Mouse (Mus musculus) cortical plate, adult 2 months (tissue): Measurements from ENCODE around the gene Acot7. TPM values are rescaled to one million over a fixed set of nuclear protein-coding genes. Genes with fewer than 3 reads are reported as not detected.
A peak's percentile ranks its signal among the peaks of the same experiment; 100 is the strongest.

Experiments used
- H3K27ac ChIP-seq: fragments of 200-500 bp; 2 replicates; pipeline ENCODE4 v1.5.1; 2012; ENCODE audit warnings: low read length, control low read depth, inconsistent platforms; ENCODE audit not compliant: insufficient read depth
- H3K4me1 ChIP-seq: fragments of 200-500 bp; 2 replicates; pipeline ENCODE4 v1.6.1; 2011; ENCODE audit warnings: low read length; ENCODE audit not compliant: control insufficient read depth, insufficient read depth
- H3K4me3 ChIP-seq: fragments of 200-500 bp; 2 replicates; pipeline ENCODE4 v1.5.1; 2011; ENCODE audit warnings: mild to moderate bottlenecking, low read length, control low read depth; ENCODE audit not compliant: insufficient read depth
- CTCF ChIP-seq: fragments of 200-500 bp; IDR thresholded peaks from 2 replicates; pipeline ENCODE4 v1.5.1; 2011; ENCODE audit warnings: mild to moderate bottlenecking, control low read depth, low read length; ENCODE audit not compliant: insufficient read depth; ENCODE audit errors: extremely low read depth
- POLR2A ChIP-seq: fragments of 200-500 bp; IDR thresholded peaks from 2 replicates; pipeline ENCODE4 v1.6.1; 2011; ENCODE audit warnings: mild to moderate bottlenecking, low read length, control low read depth; ENCODE audit not compliant: insufficient read depth; ENCODE audit errors: extremely low read depth
- polyA plus RNA-seq: library from polyadenylated mRNA; depleted of rRNA; stranded (reverse); fragments of >200 nt; gene quantifications from 2 replicates; pipeline ENCODE4 v1.2.3, GENCODE M21; 2012

Gene Acot7
- polyA plus RNA-seq, 1 experiment: 333 TPM

DNA sequence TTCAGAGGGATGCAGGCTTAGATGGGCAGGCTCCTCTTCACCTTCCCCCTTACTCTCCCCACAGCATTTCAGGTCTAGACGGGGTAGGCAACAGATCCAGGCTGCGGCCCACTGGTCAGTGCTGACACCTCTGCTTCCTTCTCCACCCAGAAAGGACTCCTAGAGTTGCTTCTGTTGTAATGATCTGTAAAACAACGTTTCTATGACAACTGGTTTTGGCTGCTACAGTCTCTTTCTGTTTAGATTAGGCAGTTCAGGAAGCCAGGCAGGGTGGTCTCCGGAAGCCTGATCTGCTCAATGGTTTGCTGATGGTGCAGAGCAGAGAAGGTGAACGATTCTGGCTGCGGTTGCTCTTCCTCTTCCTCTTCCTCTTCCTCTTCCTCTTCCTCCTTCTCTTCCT lies 23.6 kb downstream of the Acot7 start:
- H3K4me3 ChIP-seq: no peak overlapping the region
- TF ChIP-seq CTCF (no peak), POLR2A (no peak)
- H3K27ac ChIP-seq: 0 out of 2 replicates have a peak overlapping the region, but pooled peaks have one; percentile 22
- peaks cover 15% of the 10 kb centered on the region for H3K4me1 ChIP-seq

DNA sequence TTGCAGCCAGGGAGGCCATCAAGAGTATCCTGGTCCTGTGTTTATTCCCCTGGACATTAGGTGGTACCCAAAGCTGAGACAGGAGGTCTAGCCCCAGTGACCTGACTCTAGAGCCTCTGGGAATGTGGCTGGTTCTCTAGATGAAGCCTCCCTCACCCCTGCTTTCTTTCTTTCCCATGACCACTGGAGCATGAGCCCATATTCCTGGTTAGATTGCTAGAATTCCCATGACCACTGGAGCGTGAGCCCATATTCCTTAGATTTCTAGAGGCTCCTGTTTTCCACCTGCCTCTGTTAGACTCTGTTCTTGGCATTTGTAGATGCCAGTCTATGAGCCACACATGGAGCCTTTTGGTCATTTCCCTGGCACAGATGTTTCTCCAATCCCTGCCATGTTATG lies 24.5 kb downstream of the Acot7 start:
- Histone ChIP-seq H3K4me1 (peaks cover 15% of the 10 kb centered on the region), H3K27ac (peak overlapping the region; percentile 22), H3K4me3 (no peak overlapping the region)
- TF ChIP-seq POLR2A (no peak), CTCF (no peak)

DNA sequence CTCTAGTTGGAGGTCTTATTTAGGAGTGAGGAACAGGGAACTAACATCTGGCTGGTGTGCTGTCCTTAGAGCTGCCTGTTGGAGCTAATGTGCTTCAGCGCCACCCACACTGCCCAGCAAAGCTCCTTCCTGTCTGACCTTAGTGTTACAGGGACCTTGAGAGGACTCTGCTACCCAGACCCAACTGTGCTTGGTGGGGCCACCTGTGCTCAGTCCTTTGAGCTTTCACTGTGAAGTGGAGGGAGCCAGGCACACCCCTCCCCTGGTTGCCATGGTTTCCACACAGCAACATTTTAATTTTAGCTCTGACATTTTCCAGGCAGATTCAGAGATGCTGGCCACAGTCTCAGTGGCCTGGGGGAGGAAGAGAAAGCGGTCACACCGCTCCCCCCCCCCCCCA lies 25.0 kb downstream of the Acot7 start:
- peak overlapping the region; percentile 11 for H3K27ac ChIP-seq
- H3K4me1 ChIP-seq: peaks cover 15% of the 10 kb centered on the region
- H3K4me3 ChIP-seq: no peak overlapping the region
- 0 out of 2 replicates have a peak, but pooled peaks have one; percentile 16 for TF ChIP-seq POLR2A
- no peak for TF ChIP-seq CTCF

DNA sequence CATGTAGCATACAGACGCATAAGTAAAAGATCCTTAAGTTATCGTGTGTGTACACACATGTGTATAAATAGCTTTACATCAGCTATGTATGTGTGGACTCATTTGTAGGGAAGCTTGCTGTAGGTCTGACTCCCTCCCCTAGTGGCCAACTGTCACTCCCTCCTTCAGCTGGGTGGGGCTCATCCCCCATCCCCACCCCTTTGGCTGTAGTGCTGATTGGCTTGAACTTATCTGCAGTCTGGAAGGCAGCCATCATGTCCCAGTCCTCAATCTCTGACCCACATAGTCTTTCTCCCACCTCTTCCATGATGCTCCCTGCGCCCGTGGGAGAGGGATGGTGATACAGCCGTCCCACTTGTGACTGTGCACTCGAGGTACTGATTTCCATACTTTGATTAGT lies 26.7 kb downstream of the Acot7 start:
- Histone ChIP-seq H3K4me1 (peaks cover 15% of the 10 kb centered on the region), H3K27ac (no peak overlapping the region), H3K4me3 (no peak overlapping the region)
- TF ChIP-seq CTCF: no peak
- no peak for TF ChIP-seq POLR2A

DNA sequence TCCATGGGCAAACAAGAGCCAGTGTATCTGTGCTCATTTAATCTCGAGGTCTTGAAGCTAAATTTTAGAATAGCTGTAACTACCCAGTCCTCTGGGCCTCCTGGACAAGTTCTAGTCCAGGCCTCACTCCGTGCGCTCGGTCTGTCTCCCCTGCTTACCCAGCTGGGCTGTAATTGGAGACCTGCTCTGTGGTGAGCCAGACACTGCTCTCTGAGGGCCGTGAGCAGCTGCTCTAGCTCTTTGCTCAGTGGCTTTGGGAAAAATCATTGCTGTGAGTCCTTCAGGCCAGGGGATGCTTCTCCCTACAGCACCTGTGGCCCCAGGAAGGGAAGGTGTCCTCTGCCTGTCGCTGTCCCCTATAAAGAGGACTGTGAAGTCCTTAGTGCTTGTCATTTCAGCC lies 28.3 kb downstream of the Acot7 start:
- H3K4me3 ChIP-seq: no peak overlapping the region
- TF ChIP-seq POLR2A: no peak
- no peak for TF ChIP-seq CTCF
- peaks cover 15% of the 10 kb centered on the region for H3K4me1 ChIP-seq
- H3K27ac ChIP-seq: no peak overlapping the region

DNA sequence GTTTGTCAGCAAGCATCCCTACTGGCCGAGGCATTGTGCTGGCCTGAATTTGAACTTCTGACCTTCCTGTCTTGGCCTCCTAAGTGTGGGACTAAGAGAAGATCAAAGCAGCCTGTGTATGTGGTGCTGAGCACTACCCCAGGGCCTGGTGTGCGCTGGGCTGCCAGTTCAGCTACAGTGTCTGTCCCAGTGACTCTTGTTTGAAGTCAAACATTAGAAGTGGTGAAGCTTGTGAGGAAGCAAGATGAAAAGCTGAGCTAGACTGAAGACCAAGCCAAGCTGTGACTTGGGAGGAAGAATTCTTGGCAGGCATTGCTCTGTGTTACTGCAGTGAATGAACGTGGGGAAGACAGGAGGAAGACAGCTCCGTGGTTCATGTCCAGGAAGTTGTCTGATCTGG lies 31.7 kb downstream of the Acot7 start:
- H3K4me3 ChIP-seq: no peak overlapping the region
- peaks cover 10% of the 10 kb centered on the region for H3K4me1 ChIP-seq
- H3K27ac ChIP-seq: no peak overlapping the region
- TF ChIP-seq CTCF: no peak
- no peak for TF ChIP-seq POLR2A

DNA sequence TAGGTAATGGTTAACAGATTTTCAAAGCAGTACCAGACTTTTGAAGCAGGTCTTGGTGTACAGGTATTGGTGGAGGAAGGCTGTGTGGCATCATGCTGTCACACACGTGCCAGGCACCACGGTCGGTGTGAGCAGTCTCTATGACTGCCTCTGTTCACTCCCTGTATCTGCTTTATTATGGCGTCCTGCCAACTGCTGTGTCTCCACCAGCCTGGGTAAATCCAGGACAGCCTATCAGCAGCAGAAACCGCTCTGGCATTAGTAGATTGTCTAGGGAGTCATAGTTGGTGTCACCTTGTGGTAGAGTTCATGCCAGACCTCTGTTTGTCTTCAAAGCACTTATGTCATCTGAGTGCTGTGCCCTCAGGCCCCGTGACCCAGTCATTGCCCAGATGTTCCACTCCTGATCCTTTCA lies 34.2 kb downstream of the Acot7 start:
- H3K27ac ChIP-seq: no peak overlapping the region
- no peak overlapping the region for H3K4me3 ChIP-seq
- TF ChIP-seq POLR2A (no peak), CTCF (no peak)
- H3K4me1 ChIP-seq: peaks cover 12% of the 10 kb centered on the region

DNA sequence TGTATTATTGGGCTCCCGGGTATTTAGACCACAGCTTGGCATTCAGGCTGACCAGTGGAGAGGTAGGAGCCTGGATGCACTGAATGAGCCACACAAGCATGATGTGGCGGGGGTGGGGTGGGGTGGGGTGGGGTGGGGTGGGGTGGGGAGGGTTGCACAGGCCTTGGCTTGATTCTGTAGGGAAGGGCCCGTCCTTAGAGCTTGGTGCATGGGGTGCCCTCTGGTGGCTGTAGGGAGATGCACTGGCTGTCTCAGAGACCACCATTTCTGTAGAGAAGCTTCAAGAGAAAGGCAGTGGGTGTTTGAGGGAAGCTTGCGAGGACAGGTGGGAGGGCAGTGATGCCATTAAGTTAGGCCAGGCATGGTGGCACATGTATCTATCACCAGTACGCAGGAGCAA lies 34.6 kb downstream of the Acot7 start:
- TF ChIP-seq POLR2A (no peak), CTCF (peak; percentile 69)
- no peak overlapping the region for H3K4me3 ChIP-seq
- no peak overlapping the region for H3K27ac ChIP-seq
- H3K4me1 ChIP-seq: peaks cover 12% of the 10 kb centered on the region

DNA sequence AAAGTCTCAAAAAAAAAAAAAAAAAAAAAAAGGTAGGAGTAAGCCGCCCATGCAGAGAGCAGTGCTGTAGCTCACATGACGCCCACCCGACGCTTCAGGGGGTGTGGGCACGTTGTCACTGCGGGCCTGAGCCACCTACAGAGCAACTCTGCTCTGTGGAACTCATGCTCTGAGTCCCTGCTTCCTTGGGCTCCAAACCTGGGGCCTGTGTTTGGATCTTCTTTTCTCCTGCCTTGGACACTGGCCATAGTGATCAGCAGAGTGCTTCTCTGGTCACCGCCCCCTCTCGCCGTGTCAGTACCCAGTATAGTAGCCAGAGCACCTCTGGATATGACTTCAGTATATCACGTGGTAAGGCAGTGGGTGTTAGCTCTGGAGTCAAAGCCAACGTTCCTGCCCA lies 35.0 kb downstream of the Acot7 start:
- peaks cover 12% of the 10 kb centered on the region for H3K4me1 ChIP-seq
- no peak overlapping the region for H3K4me3 ChIP-seq
- TF ChIP-seq POLR2A (no peak), CTCF (no peak)
- H3K27ac ChIP-seq: no peak overlapping the region

DNA sequence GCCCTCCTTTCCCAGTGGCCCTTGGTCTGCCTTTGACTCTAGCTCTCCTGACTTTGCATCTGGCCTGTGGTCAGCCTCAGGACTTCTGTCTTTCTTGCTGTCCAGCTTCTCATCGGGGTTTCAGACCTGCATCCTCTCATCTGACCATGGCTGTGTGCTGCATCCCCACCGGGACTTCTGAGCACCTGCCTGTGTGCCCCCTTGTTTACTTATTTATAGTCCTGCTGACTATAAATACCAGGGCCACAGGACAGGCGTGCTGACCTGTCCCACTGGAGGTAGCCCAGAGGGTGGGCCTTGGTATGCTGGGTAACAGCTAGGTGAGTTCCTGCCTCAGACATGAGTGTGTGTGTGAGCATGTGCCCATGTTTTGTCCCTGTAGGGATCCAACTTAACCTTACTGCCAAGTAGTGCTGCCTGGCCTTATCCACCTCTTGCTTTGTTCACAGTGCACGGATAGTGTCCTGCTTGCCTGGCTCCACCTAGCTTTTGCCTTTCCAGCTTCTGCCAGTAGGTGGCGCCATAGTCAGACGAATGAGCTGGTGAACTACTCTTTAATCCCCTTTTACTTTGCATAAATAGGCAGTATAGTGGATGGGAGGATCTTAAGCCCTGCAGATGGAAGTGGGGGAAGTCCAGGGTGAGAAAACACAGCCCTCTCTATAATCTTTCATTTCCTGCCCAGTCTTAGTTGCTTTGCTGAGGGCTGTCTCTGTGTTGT lies 36.0 kb downstream of the Acot7 start:
- H3K4me3 ChIP-seq: no peak overlapping the region
- peaks cover 16% of the 10 kb centered on the region for H3K4me1 ChIP-seq
- TF ChIP-seq CTCF: peak; percentile 99
- no peak for TF ChIP-seq POLR2A
- no peak overlapping the region for H3K27ac ChIP-seq

DNA sequence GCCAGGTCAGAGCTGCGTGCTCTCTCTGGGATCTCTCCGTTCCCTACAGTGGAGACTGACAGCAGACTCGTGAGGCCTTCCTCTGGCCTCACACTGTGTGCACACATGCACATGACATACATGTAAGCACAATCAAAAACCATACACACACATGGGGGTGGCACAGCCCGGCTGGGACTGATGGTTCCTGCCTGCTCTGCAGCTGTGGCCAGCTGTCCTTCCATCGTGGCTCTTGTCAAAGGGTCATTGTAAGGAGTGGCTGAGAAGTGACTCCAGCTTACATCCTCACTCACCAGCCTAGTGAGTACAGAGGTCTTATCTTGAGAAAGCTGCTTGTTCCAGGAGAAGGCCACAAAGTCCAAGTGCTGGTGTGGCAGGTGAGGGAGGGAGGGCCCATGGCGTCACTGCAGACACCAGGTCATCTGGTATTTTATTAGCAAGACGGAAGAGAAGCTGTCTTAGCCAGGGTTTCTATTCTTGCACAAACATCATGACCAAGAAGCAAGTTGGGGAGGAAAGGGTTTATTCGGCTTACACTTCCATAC lies 37.0 kb downstream of the Acot7 start:
- H3K27ac ChIP-seq: no peak overlapping the region
- peaks cover 16% of the 10 kb centered on the region for H3K4me1 ChIP-seq
- no peak for TF ChIP-seq CTCF
- TF ChIP-seq POLR2A: no peak
- H3K4me3 ChIP-seq: no peak overlapping the region
